Mouse (Mus musculus) splenic B cell, adult 2 months (primary cell): ENCODE data around the gene Akr1d1.

ENCODE experiments used
- DNase-seq: peaks from one replicate; pipeline ENCODE4 v3.0.0-alpha.2; 2011; ENCODE audit warnings: low read depth, low spot score
- H3K27me3 ChIP-seq: 2 replicates; pipeline ENCODE4 v1.6.1; 2012; ENCODE audit warnings: mild to moderate bottlenecking, low read length, moderate library complexity, mixed read lengths; ENCODE audit not compliant: control insufficient read depth, poor library complexity, insufficient read depth, severe bottlenecking
- H3K36me3 ChIP-seq: 2 replicates; pipeline ENCODE4 v1.6.1; 2012; ENCODE audit warnings: mild to moderate bottlenecking, low read length, moderate library complexity, mixed read lengths; ENCODE audit not compliant: control insufficient read depth, poor library complexity, insufficient read depth, severe bottlenecking

Akr1d1 gene

GRCm38 (mm10) chr6:37529940-37530339, at the start of gene Akr1d1:
Akr1d1 (plus strand) TSS chr6:37530173.
- no peaks in the 10 kb centered on the region for H3K27me3 ChIP-seq
- no peak for DNase-seq
- no peaks in the 10 kb centered on the region for H3K36me3 ChIP-seq

GRCm38 (mm10) chr6:37481147-37481546, 48.8 kb upstream of the Akr1d1 start:
- Histone ChIP-seq H3K27me3 (no peaks in the 10 kb centered on the region), H3K36me3 (no peaks in the 10 kb centered on the region)
- no peak for DNase-seq

DNA sequence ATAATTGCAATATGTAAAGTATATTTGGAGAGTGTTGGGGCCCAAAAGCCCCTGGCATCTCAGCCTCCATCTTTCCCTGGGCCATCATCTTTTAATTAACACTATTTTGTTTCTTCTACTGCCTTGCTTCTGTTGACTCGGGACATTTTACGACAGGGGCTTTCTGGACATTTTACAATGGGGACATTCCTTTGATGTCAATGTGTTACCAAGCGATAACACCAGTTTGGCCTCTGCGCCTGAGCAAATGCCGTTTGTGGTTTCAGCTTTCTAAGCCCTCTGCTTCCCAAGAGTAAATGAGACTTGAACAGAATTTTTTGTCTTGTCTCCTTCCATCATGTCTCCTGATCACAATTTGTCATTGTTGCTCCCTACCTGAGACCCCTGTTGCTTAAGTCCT, 46.7 kb upstream of the Akr1d1 start:
- Histone ChIP-seq H3K27me3 (no peaks in the 10 kb centered on the region), H3K36me3 (no peaks in the 10 kb centered on the region)
- DNase-seq: no peak

DNA sequence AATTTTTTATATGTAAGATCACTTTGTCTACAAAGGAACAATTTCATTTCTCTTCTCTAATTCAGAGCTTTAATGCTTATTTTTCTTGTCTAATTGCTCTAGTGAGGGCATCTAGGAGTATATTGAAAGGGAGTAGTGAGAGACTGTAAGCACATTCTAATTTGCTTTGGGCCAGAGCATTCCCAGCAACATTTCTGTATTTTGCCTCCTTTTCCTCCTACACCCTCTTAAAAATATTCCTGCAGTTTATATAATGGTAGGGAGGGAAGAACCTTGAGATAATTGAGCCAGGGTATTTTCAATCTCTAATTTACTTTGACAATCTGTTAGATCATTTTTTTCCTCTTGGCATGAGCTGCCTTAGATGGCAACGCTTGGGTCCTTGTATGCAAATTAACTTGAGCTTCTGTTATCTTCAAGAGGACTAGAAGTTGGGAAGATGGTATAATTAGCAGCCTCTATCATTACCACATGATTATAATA, 45.3 kb upstream of the Akr1d1 start:
- DNase-seq: no peak
- Histone ChIP-seq H3K27me3 (no peaks in the 10 kb centered on the region), H3K36me3 (no peaks in the 10 kb centered on the region)

- H3K27me3 ChIP-seq: no peaks in the 10 kb centered on the region
- no peaks in the 10 kb centered on the region for H3K36me3 ChIP-seq
- no peak for DNase-seq
Observed at GRCm38 (mm10) chr6:37486502-37486901, 43.5 kb upstream of the Akr1d1 start.

GRCm38 (mm10) chr6:37492241-37492640, 37.7 kb upstream of the Akr1d1 start:
- H3K27me3 ChIP-seq: no peaks in the 10 kb centered on the region
- no peaks in the 10 kb centered on the region for H3K36me3 ChIP-seq
- DNase-seq: no peak

DNA sequence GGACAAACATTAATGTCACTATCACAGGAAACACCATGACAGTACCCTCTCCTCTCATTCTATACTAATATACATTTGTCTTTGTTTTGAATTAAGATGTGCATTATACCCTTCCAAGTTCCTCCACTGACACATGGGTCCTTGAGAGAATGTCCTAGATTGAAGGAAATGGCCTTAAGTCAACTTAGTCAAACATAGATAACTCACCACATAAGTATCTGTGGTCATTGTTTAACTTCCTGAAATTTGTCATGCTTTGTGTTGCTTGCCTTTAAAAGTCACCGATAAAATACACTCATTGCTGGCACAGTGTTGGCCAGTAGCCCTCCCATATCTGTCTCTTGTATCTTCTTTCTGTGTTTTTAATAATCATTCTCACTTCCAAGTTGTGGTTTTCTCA, 35.0 kb upstream of the Akr1d1 start:
- no peak for DNase-seq
- Histone ChIP-seq H3K36me3 (no peaks in the 10 kb centered on the region), H3K27me3 (no peaks in the 10 kb centered on the region)

- peak; percentile 8 for DNase-seq
- Histone ChIP-seq H3K27me3 (no peaks in the 10 kb centered on the region), H3K36me3 (no peaks in the 10 kb centered on the region)
Observed at GRCm38 (mm10) chr6:37496866-37497265, 33.1 kb upstream of the Akr1d1 start.

DNA sequence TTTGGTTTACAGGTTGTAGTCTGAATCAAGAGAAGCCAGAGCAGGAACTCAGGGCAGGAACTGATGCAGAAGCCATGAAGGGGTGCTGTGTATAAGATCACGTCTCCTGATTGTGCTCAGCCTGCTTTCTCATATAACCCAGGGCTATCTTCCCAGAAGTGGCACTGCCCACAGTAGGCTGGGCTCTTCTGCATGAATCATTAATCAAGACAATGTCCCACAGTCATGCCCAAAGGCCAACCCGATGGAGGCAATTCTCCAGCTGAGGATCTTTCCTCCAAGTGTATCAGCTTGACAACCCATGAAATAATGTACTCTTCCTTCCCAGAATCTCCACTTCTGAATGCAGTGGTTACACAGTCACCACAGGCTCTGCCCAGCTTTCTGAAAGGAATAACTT, 24.4 kb upstream of the Akr1d1 start:
- no peak for DNase-seq

GRCm38 (mm10) chr6:37506909-37507515, 23.0 kb upstream of the Akr1d1 start:
- DNase-seq: no peak
- no peaks in the 10 kb centered on the region for H3K36me3 ChIP-seq
- no peaks in the 10 kb centered on the region for H3K27me3 ChIP-seq

More for the DNA sequence above, 24.4 kb upstream of the Akr1d1 start:
- H3K36me3 ChIP-seq: no peaks in the 10 kb centered on the region
- no peaks in the 10 kb centered on the region for H3K27me3 ChIP-seq

DNA sequence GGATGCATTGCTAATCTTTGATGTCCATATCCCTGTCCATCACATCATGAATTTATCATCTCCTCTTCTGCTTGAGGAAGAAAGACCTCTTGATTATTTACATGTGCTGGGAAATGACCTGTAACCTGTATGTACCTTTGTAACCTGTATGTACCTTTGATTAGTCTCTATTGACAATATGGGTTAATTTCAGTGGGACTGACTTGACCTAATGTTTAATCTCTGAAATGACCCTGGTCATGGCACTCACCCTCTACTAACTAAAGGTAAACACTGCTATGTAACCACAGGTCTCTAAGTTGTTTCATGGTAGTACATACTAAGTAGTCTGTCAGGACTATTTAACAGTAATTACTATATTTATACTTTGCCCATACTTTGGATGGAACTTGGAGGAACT, 19.2 kb upstream of the Akr1d1 start:
- Histone ChIP-seq H3K27me3 (no peaks in the 10 kb centered on the region), H3K36me3 (no peaks in the 10 kb centered on the region)
- no peak for DNase-seq

DNA sequence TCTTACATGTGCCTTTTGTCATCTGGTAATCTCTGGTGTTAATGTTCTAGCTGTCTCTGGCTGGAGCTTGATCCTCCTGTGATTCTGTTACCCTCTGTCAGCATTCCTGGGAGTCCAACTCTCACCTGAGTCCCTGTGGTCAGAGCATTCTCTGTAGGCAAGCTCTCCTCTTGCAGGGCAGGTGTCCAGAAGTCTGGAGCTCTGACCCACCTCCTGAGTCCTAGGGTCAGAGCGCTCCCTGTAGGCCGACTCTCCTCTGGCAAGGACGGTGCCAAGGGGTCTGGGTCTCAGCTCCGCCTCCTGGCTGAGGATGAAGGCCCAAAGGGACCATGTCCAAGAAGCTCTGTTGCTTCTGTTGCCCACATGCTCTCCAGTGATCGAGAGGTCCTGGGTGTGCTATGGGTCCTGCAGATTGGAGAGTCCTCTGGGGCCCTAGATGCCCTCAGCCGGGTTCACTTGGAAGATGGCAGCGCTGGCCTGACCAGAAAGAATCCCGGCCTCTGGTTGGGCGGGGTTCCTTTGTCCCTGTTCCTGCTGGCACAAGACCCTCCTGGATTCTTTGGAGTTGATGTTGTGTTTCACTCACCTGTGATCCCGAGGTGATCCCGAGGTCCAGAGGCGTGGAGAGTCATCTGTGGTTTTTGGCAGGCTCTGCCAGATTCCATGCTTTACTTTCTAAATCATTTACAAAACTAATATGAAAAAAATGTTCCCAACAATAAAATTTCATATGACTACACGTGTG, 9.2 kb upstream of the Akr1d1 start:
- H3K27me3 ChIP-seq: no peaks in the 10 kb centered on the region
- no peak for DNase-seq

DNA sequence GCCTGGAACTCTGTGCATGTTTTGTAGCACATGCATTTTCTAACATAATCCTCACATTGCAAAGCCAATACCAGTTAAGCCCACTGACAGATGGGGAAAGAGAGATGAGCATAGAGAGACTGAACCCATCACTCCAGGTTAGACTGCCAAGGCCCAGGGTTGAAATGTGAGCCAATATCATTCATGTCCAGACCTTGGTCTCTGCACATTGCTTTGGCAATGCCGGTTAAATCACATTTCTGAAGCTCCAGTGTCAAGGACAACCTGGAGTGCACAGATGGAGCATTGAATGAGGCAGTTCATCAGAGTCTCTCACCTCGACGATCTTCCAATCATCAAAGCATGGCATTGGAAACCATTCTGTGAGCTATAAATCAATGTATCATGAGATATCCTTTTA, 2.1 kb downstream of the Akr1d1 start:
- H3K36me3 ChIP-seq: no peaks in the 10 kb centered on the region
- no peaks in the 10 kb centered on the region for H3K27me3 ChIP-seq
- DNase-seq: no peak

More for the DNA sequence above, 9.2 kb upstream of the Akr1d1 start:
- no peaks in the 10 kb centered on the region for H3K36me3 ChIP-seq

DNA sequence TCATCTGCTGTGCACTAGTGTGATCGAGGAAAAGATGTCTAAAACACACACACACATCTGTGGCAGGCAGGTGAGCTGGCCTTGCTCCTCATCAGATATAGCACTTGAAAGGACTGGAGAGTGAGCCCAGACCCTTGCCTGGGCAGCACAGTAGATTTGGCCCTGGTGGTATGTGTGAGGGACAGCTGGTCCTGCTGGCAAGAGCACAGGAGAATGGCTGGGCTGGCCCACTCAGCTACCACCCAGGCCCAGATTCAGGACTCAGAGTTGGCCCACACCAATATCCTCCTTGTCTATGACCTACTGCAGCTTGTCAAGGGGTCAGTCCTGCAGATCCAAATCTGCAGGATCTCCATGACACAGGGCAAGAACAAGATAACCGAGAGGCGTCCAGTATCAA, 6.9 kb downstream of the Akr1d1 start:
- Histone ChIP-seq H3K36me3 (no peaks in the 10 kb centered on the region), H3K27me3 (no peaks in the 10 kb centered on the region)
- DNase-seq: no peak

DNA sequence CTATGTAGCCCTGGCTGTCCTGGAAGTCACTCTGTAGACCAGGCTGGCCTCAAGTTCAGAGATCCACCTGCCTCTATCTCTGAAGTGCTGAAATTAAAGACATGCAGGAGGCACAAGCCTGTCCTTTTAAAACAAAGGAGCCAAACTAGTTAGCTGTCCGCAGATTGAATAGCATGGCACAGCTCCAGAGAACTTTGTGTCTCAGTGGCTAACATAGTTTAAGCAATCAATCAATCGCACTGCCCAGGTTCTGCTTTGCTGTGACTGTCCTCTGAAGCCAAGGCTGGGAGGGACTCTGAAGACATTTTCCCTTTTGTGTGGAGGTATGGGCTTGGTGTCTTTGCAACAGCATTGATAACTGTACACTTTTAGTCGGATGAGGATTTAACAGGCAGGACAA, 7.8 kb downstream of the Akr1d1 start:
- DNase-seq: no peak
- Histone ChIP-seq H3K36me3 (no peaks in the 10 kb centered on the region), H3K27me3 (no peaks in the 10 kb centered on the region)
